In the genomic region with DNA sequence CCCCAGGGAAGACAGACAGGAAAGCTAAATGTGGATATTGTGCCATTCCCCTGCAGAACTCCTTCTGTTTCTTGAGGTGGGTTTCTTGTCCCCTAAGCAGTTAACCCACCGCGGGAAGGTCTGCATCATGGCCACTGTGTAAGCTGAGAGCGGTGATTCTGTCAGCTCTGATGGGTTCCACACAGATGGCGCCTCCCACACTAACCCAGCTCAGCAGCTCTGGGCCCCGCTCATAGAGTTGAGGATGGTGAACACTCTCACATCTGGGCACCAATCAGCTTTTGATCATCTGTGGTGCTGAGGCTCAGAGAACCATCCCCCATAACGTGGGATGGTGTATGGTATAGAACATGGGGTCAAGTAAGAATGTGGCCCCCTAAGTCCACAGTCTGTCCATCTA, we compare ENCODE assay signal across 24 mouse cellular contexts.
A peak's percentile ranks its signal among the peaks of the same experiment; 100 is the strongest.
DNase-seq lines count a peak whose midpoint lies in the region; ATAC-seq and TF ChIP-seq lines count a peak whose summit lies in the region.
"Had no signal": no experiment of that assay in that cellular context is flagged by ENCODE, and none has a peak within 500 bp of the region (broad histone marks: within the 10 kb centered on the region; RNA-seq: fewer than 3 reads in every experiment).

No protein-coding gene starts in this region.

- H3K9me3 ChIP-seq in kidney, postnatal 0 days (replicated peaks; ENCODE audit: low read length): no peaks in the 10 kb centered on the region
- H3K9me3 ChIP-seq: forebrain, embryonic 10.5 days; forebrain, embryonic 13.5 days; heart, embryonic 12.5 days; heart, embryonic 15.5 days; hindbrain, embryonic 10.5 days; hindbrain, embryonic 13.5 days had no signal

- no peaks in the 10 kb centered on the region for H3K4me1 ChIP-seq in kidney, postnatal 0 days (replicated peaks; ENCODE audit: insufficient read depth, low read length)
- H3K4me1 ChIP-seq: forebrain, embryonic 10.5 days; forebrain, embryonic 13.5 days; heart, embryonic 15.5 days; hindbrain, embryonic 10.5 days had no signal

- H3K4me2 ChIP-seq in kidney, postnatal 0 days (ENCODE audit: low read length): no peak overlapping the region
- H3K4me2 ChIP-seq: forebrain, embryonic 13.5 days; heart, embryonic 12.5 days; heart, embryonic 15.5 days; hindbrain, embryonic 13.5 days had no signal

- WGBS in kidney, postnatal 0 days: 29% methylated on average over 6 of the region's 6 CpGs

- DNase-seq in kidney, postnatal 0 days (ENCODE audit: low spot score): peak; percentile 15
- DNase-seq in kidney, postnatal 4 days: no peak
- peak; percentile 17 to 21 for DNase-seq in left cerebral cortex, adult 18-20 months (ENCODE audit: low spot score in 2 of 2)
- no peak for DNase-seq in left cerebral cortex, adult 9 months (ENCODE audit: low spot score in 2 of 2)
- peak; percentile 60 for DNase-seq in brain, adult 2 months (ENCODE audit: low read depth, low spot score)
- DNase-seq in cerebellum, adult 9-11 months: no peak
- DNase-seq: adrenal gland, adult 2 months; adrenal gland, postnatal 14 days; cerebellum, adult 11-12 months; cerebellum, adult 8-10 months; cerebellum, postnatal 14 days; gastrocnemius, postnatal 25 days; heart, adult 18-20 months; heart, postnatal 10 days; heart, postnatal 36 days had no signal

- ATAC-seq in kidney, postnatal 0 days (replicated peaks; ENCODE audit: low FRiP score, low read depth): no peak
- ATAC-seq: CD4-positive, CD25-positive, alpha-beta regulatory T cell, adult 4 months; forebrain, embryonic 13.5 days; forebrain, embryonic 16.5 days; hindbrain, embryonic 16.5 days had no signal

- no peaks in the 10 kb centered on the region for H3K36me3 ChIP-seq in kidney, postnatal 0 days (ENCODE audit: insufficient read depth, low read length)
- H3K36me3 ChIP-seq: forebrain, embryonic 10.5 days; heart, embryonic 12.5 days; heart, embryonic 15.5 days; hindbrain, embryonic 10.5 days; hindbrain, embryonic 13.5 days had no signal

- H3K27ac ChIP-seq in kidney, postnatal 0 days: no peak overlapping the region
- H3K27ac ChIP-seq: forebrain, embryonic 10.5 days; forebrain, embryonic 13.5 days; heart, embryonic 15.5 days; hindbrain, embryonic 10.5 days; hindbrain, embryonic 13.5 days had no signal

- H3K4me3 ChIP-seq in kidney, postnatal 0 days (replicated peaks; ENCODE audit: low read depth, low read length): no peak overlapping the region
- H3K4me3 ChIP-seq: forebrain, embryonic 10.5 days; forebrain, embryonic 13.5 days; heart, embryonic 12.5 days; heart, embryonic 15.5 days; hindbrain, embryonic 10.5 days; hindbrain, embryonic 13.5 days had no signal

- H3K9ac ChIP-seq in kidney, postnatal 0 days (ENCODE audit: low read depth, low read length): no peak overlapping the region
- H3K9ac ChIP-seq: forebrain, embryonic 13.5 days; heart, embryonic 12.5 days; heart, embryonic 15.5 days; hindbrain, embryonic 13.5 days had no signal

- no peaks in the 10 kb centered on the region for H3K27me3 ChIP-seq in kidney, postnatal 0 days (ENCODE audit: insufficient read depth, low read length)
- H3K27me3 ChIP-seq: forebrain, embryonic 13.5 days; heart, embryonic 12.5 days; heart, embryonic 15.5 days; hindbrain, embryonic 13.5 days had no signal

- TF ChIP-seq CTCF in kidney, postnatal 0 days (IDR thresholded peaks at IDR 0.05; ENCODE audit: low read depth): no peak

Comparison
In these comparisons a context has a peak if more than half of its experiments do, and no peak if none do; other contexts are left out.
1. DNase-seq: peak in kidney, postnatal 0 days (single experiment), left cerebral cortex, adult 18-20 months (2 of 2) and brain, adult 2 months (single experiment); none in kidney, postnatal 4 days (0 of 2), left cerebral cortex, adult 9 months (0 of 2) and cerebellum, adult 9-11 months (single experiment).